In the genomic region with DNA sequence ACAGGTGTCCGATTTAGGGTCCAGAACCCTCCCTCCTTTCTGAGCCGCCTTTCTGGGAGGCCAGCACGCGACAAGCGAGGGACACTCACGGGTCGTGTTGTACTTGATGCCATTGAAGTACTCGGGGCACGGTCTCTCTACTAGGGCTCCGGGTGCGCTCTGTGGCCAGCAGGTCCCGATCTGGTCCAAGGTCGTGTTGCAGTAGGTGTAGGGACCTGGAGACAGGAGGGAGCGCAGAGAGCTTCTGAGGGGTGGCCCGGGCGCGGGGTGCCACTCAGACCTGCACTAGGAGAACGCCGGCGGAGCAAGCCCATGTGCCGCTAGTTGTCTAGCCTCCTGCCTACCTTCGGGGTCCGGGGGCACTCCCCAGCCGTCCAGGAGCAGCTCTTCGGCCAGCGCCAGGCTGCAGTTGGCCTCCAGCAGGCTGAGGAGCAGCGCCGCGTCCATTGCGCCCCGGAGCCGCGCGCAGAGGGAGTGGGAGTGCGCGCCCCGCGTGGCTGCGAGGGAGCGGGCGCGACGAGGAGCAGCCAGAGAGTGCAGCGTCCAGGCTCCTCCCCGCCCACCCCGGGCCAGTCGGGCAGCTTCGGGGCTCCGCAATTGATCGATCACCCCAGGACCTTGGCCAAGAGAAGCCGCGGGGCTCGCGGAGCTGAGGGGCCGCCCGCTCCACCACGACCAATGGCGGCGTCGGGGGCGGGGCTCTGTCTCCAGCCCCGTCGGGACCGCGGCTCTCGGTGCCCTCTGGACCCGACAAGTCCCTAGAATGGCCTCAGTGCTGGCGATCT, we compare ENCODE assay signal across 8 mouse cellular contexts. TPM values are rescaled to one million over a fixed set of nuclear protein-coding genes. Genes with fewer than 3 reads are reported as not detected.
DNase-seq lines count a peak whose midpoint lies in the region; ATAC-seq and TF ChIP-seq lines count a peak whose summit lies in the region.

No protein-coding gene starts in this region.

- DNase-seq in left cerebral cortex, adult 2 months (ENCODE audit: extremely low spot score in 1 of 2, low spot score in 2 of 2): peak in 1 of 2 experiments; percentile 33
- no peak for DNase-seq in left cerebral cortex, adult 9 months (ENCODE audit: low spot score in 2 of 2)
- DNase-seq in embryonic facial prominence, embryonic 10.5 days (ENCODE audit: low spot score): peak; percentile 60
- DNase-seq in liver, adult 2 months (ENCODE audit: extremely low read depth, low read depth, low spot score): peak; percentile 63
- DNase-seq in layer of hippocampus, adult 11-12 months (ENCODE audit: low spot score): no peak

- no peak for TF ChIP-seq POLR2A in liver, adult 2 months (IDR thresholded peaks at IDR 0.05; ENCODE audit: extremely low read depth, insufficient read depth, low read length)
- TF ChIP-seq POLR2A in olfactory bulb, adult 2 months (IDR thresholded peaks at IDR 0.05; ENCODE audit: insufficient read depth, low read depth, low read length): no peak

- peak overlapping the region; percentile 49 for H3K4me3 ChIP-seq in left cerebral cortex, adult 2 months
- H3K4me3 ChIP-seq in embryonic facial prominence, embryonic 10.5 days: peak overlapping the region; percentile 66
- peak overlapping the region; percentile 56 for H3K4me3 ChIP-seq in hindbrain, embryonic 15.5 days
- H3K4me3 ChIP-seq in liver, adult 2 months (ENCODE audit: insufficient read depth, low read depth, low read length): peak overlapping the region; percentile 53; the same call in 1 of the 2 replicates
- peak overlapping the region; percentile 47 for H3K4me3 ChIP-seq in olfactory bulb, adult 2 months (ENCODE audit: insufficient read depth, low read depth, low read length)

- H3K4me2 ChIP-seq in hindbrain, embryonic 15.5 days: peak overlapping the region; percentile 86

- WGBS in embryonic facial prominence, embryonic 10.5 days: 1% methylated on average over 68 of the region's 68 CpGs
- WGBS in hindbrain, embryonic 15.5 days: under 1% methylated on average over 68 of the region's 68 CpGs
- 1% methylated on average over 68 of the region's 68 CpGs for WGBS in liver, adult 2 months
- WGBS in olfactory bulb, adult 2 months: under 1% methylated on average over 68 of the region's 68 CpGs

- no peaks in the 10 kb centered on the region for H3K36me3 ChIP-seq in embryonic facial prominence, embryonic 10.5 days (replicated peaks)
- H3K36me3 ChIP-seq in hindbrain, embryonic 15.5 days: no peaks in the 10 kb centered on the region
- no peaks in the 10 kb centered on the region for H3K36me3 ChIP-seq in liver, adult 2 months (ENCODE audit: control insufficient read depth, insufficient read depth, low read length)

- peaks cover 13% of the 10 kb centered on the region for H3K4me1 ChIP-seq in embryonic facial prominence, embryonic 10.5 days
- peaks cover 22% of the 10 kb centered on the region for H3K4me1 ChIP-seq in hindbrain, embryonic 15.5 days (replicated peaks)
- peaks cover 7% of the 10 kb centered on the region for H3K4me1 ChIP-seq in liver, adult 2 months (ENCODE audit: control insufficient read depth, insufficient read depth, low read length)
- H3K4me1 ChIP-seq in olfactory bulb, adult 2 months (ENCODE audit: control insufficient read depth, insufficient read depth, low read length): peaks cover 18% of the 10 kb centered on the region

- TF ChIP-seq CTCF in left cerebral cortex, adult 2 months (IDR thresholded peaks at IDR 0.05): no peak
- TF ChIP-seq CTCF in liver, adult 2 months (IDR thresholded peaks at IDR 0.05; ENCODE audit: low read depth, low read length): no peak
- TF ChIP-seq CTCF in olfactory bulb, adult 2 months (IDR thresholded peaks at IDR 0.05; ENCODE audit: insufficient read depth, low read depth, low read length): no peak

- intact Hi-C loops in left cerebral cortex, adult 2 months (cut with DNase I): no loop called here

- H3K9ac ChIP-seq in hindbrain, embryonic 15.5 days: peak overlapping the region; percentile 42
- peak overlapping the region; percentile 52 for H3K9ac ChIP-seq in liver, adult 2 months (ENCODE audit: low read depth, low read length)

- H3K9me3 ChIP-seq in embryonic facial prominence, embryonic 10.5 days: no peaks in the 10 kb centered on the region
- H3K9me3 ChIP-seq in hindbrain, embryonic 15.5 days: no peaks in the 10 kb centered on the region

- no peaks in the 10 kb centered on the region for H3K79me2 ChIP-seq in liver, adult 2 months (ENCODE audit: control insufficient read depth, insufficient read depth, low read length)

- H3K27ac ChIP-seq in left cerebral cortex, adult 2 months: no peak overlapping the region
- H3K27ac ChIP-seq in embryonic facial prominence, embryonic 10.5 days (replicated peaks): no peak overlapping the region; the same call in 1 of the 2 replicates
- no peak overlapping the region for H3K27ac ChIP-seq in hindbrain, embryonic 15.5 days (replicated peaks)
- H3K27ac ChIP-seq in liver, adult 2 months (replicated peaks; ENCODE audit: insufficient read depth, low read depth, low read length): no peak overlapping the region
- no peak overlapping the region for H3K27ac ChIP-seq in olfactory bulb, adult 2 months (ENCODE audit: insufficient read depth, low read depth, low read length)

- ATAC-seq in hindbrain, embryonic 15.5 days (ENCODE audit: low FRiP score, low read depth): peak; percentile 64
- no peak for ATAC-seq in monocyte, adult 5-6 weeks (replicated peaks; ENCODE audit: insufficient number of reproducible peaks, low FRiP score, low TSS enrichment, poor library complexity, severe bottlenecking)

- peaks cover 86% of the 10 kb centered on the region for H3K27me3 ChIP-seq in embryonic facial prominence, embryonic 10.5 days (replicated peaks; ENCODE audit: low read depth, poor library complexity, severe bottlenecking)
- peaks cover 55% of the 10 kb centered on the region for H3K27me3 ChIP-seq in hindbrain, embryonic 15.5 days
- peaks cover 13% of the 10 kb centered on the region for H3K27me3 ChIP-seq in liver, adult 2 months (ENCODE audit: control insufficient read depth, insufficient read depth, low read length)

RNA-seq across cellular contexts. Expression of gene Crhr2, which starts 15.3 kb away (rescaled TPM):
- 1 to 10 TPM; 2.7 to 2.9 TPM for total RNA-seq in left cerebral cortex, adult 2 months (2021)
- polyA plus RNA-seq in embryonic facial prominence, embryonic 10.5 days (2016; fragmentation: Nextera tagmentation; extraction: Ambion mirVana): 0.12 and 0.55 TPM in 2 replicates
- polyA plus RNA-seq in hindbrain, embryonic 15.5 days (2015; fragmentation: Nextera tagmentation; extraction: Ambion mirVana): 1.3 and 1.5 TPM in 2 replicates
- total RNA-seq in liver, adult 2 months (2014; rRNA removed): 0.09 and 0.13 TPM in 2 replicates
- polyA plus RNA-seq in liver, adult 2 months (2012; rRNA removed): 0.64 and 1.2 TPM in 2 replicates
- polyA plus RNA-seq in olfactory bulb, adult 2 months (2012; ENCODE audit: insufficient read depth, insufficient read length, low replicate concordance, missing spikeins): not detected in 2 replicates
- not detected in 3 replicates for total RNA-seq in monocyte, adult 5-6 weeks (2017)

RNA-seq across cellular contexts. Expression of gene Inmt, which starts 57.3 kb away (rescaled TPM):
- total RNA-seq in left cerebral cortex, adult 2 months (2021): 1 to 10 TPM; 1.1 to 2.1 TPM
- 3.8 and 4.7 TPM in 2 replicates for polyA plus RNA-seq in embryonic facial prominence, embryonic 10.5 days (2016; fragmentation: Nextera tagmentation; extraction: Ambion mirVana)
- polyA plus RNA-seq in hindbrain, embryonic 15.5 days (2015; fragmentation: Nextera tagmentation; extraction: Ambion mirVana): not detected in 2 replicates
- total RNA-seq in liver, adult 2 months (2014; rRNA removed): 2,150 and 2,435 TPM in 2 replicates
- polyA plus RNA-seq in liver, adult 2 months (2012; rRNA removed): 370 and 421 TPM in 2 replicates
- not detected in 2 replicates for polyA plus RNA-seq in olfactory bulb, adult 2 months (2012; ENCODE audit: insufficient read depth, insufficient read length, low replicate concordance, missing spikeins)
- total RNA-seq in monocyte, adult 5-6 weeks (2017): not detected in 3 replicates

Comparison
In these comparisons a context has a peak if more than half of its experiments do, and no peak if none do; other contexts are left out.
1. DNase-seq: peak in embryonic facial prominence, embryonic 10.5 days (single experiment) and liver, adult 2 months (single experiment); none in left cerebral cortex, adult 9 months (0 of 2) and layer of hippocampus, adult 11-12 months (single experiment).
2. Peak in every context shown above with its lines, with median percentiles within 50 percentile points of each other: H3K4me3 ChIP-seq.